Mouse (Mus musculus): Measurements from ENCODE around the gene Slc46a1. TPM values are rescaled to one million over a fixed set of nuclear protein-coding genes. Genes with fewer than 3 reads are reported as not detected.

The Slc46a1 gene
- polyA plus RNA-seq, 1 experiment from 2014 or later, result 11.9 TPM

GRCm38 (mm10) chr11:78434052-78434451 is 31.4 kb upstream of the Slc46a1 start:
- Histone ChIP-seq H3K4me2 (no peak overlapping the region), H3K36me3 (no peaks in the 10 kb centered on the region), H3K27me3 (replicated peaks) (no peaks in the 10 kb centered on the region), H3K27ac (no peak overlapping the region), H3K4me3 (replicated peaks) (no peak overlapping the region), H3K4me1 (peaks cover 7% of the 10 kb centered on the region), H3K9ac (no peak overlapping the region), H3K9me3 (no peaks in the 10 kb centered on the region)
- WGBS, result 41% methylated on average over 4 of the region's 4 CpGs
- ATAC-seq (ENCODE audit: insufficient read depth, low FRiP score, low read depth), result no peak

GRCm38 (mm10) chr11:78435776-78436349 is 29.6 kb upstream of the Slc46a1 start:
- peaks cover 7% of the 10 kb centered on the region for H3K4me1 ChIP-seq
- H3K9me3 ChIP-seq, result no peaks in the 10 kb centered on the region
- peak; percentile 50 for ATAC-seq (ENCODE audit: insufficient read depth, low FRiP score, low read depth)
- no peak overlapping the region for H3K4me3 ChIP-seq (replicated peaks)
- WGBS, result 5% methylated on average over 19 of the region's 19 CpGs
- peak overlapping the region; percentile 23; the same call in 1 of the 2 replicates for H3K27ac ChIP-seq
- H3K9ac ChIP-seq, result no peak overlapping the region
- peak overlapping the region; percentile 26; the same call in 1 of the 2 replicates for H3K4me2 ChIP-seq
- no peaks in the 10 kb centered on the region for H3K27me3 ChIP-seq (replicated peaks)
- no peaks in the 10 kb centered on the region for H3K36me3 ChIP-seq

- Histone ChIP-seq H3K4me3 (replicated peaks) (no peak overlapping the region), H3K27ac (no peak overlapping the region), H3K27me3 (replicated peaks) (no peaks in the 10 kb centered on the region), H3K9ac (no peak overlapping the region), H3K4me1 (peaks cover 7% of the 10 kb centered on the region), H3K4me2 (no peak overlapping the region), H3K9me3 (no peaks in the 10 kb centered on the region), H3K36me3 (no peaks in the 10 kb centered on the region)
- WGBS, result 76% methylated on average over 7 of the region's 7 CpGs
- ATAC-seq (ENCODE audit: insufficient read depth, low FRiP score, low read depth), result no peak
These were observed 28.3 kb upstream of the Slc46a1 start for GRCm38 (mm10) chr11:78437182-78437581.

GRCm38 (mm10) chr11:78438399-78438930 is 27.0 kb upstream of the Slc46a1 start:
- Histone ChIP-seq H3K27me3 (replicated peaks) (no peaks in the 10 kb centered on the region), H3K4me1 (peaks cover 7% of the 10 kb centered on the region), H3K27ac (no peak overlapping the region), H3K4me2 (no peak overlapping the region), H3K9me3 (no peaks in the 10 kb centered on the region), H3K4me3 (replicated peaks) (no peak overlapping the region), H3K9ac (no peak overlapping the region), H3K36me3 (no peaks in the 10 kb centered on the region)
- WGBS, result 61% methylated on average over 3 of the region's 3 CpGs
- no peak for ATAC-seq (ENCODE audit: insufficient read depth, low FRiP score, low read depth)

GRCm38 (mm10) chr11:78443115-78443514 is 22.4 kb upstream of the Slc46a1 start:
- H3K4me2 ChIP-seq, result no peak overlapping the region
- H3K36me3 ChIP-seq, result no peaks in the 10 kb centered on the region
- no peak overlapping the region for H3K9ac ChIP-seq
- no peak for ATAC-seq (ENCODE audit: insufficient read depth, low FRiP score, low read depth)
- no peaks in the 10 kb centered on the region for H3K4me1 ChIP-seq
- 82% methylated on average over 5 of the region's 5 CpGs for WGBS
- no peaks in the 10 kb centered on the region for H3K27me3 ChIP-seq (replicated peaks)
- no peaks in the 10 kb centered on the region for H3K9me3 ChIP-seq
- no peak overlapping the region for H3K27ac ChIP-seq
- H3K4me3 ChIP-seq (replicated peaks), result no peak overlapping the region

- Histone ChIP-seq H3K27ac (no peak overlapping the region), H3K9me3 (no peaks in the 10 kb centered on the region), H3K36me3 (no peaks in the 10 kb centered on the region), H3K4me1 (no peaks in the 10 kb centered on the region), H3K4me2 (no peak overlapping the region), H3K27me3 (replicated peaks) (no peaks in the 10 kb centered on the region), H3K4me3 (replicated peaks) (no peak overlapping the region), H3K9ac (no peak overlapping the region)
- ATAC-seq (ENCODE audit: insufficient read depth, low FRiP score, low read depth), result no peak
- WGBS, result 69% methylated on average over 3 of the region's 3 CpGs
These were observed 18.3 kb upstream of the Slc46a1 start for GRCm38 (mm10) chr11:78447168-78447567.

- 89% methylated on average over 1 of the region's 1 CpGs for WGBS
- Histone ChIP-seq H3K4me3 (replicated peaks) (no peak overlapping the region), H3K4me2 (no peak overlapping the region), H3K4me1 (no peaks in the 10 kb centered on the region), H3K36me3 (no peaks in the 10 kb centered on the region), H3K9me3 (no peaks in the 10 kb centered on the region), H3K27me3 (replicated peaks) (no peaks in the 10 kb centered on the region), H3K9ac (no peak overlapping the region), H3K27ac (no peak overlapping the region)
- ATAC-seq (ENCODE audit: insufficient read depth, low FRiP score, low read depth), result no peak
These were observed 17.3 kb upstream of the Slc46a1 start for GRCm38 (mm10) chr11:78448242-78448641.

- 46% methylated on average over 2 of the region's 2 CpGs for WGBS
- H3K4me3 ChIP-seq (replicated peaks), result no peak overlapping the region
- no peak for ATAC-seq (ENCODE audit: insufficient read depth, low FRiP score, low read depth)
- H3K27ac ChIP-seq, result no peak overlapping the region
- no peak overlapping the region for H3K9ac ChIP-seq
- no peaks in the 10 kb centered on the region for H3K36me3 ChIP-seq
- H3K4me1 ChIP-seq, result no peaks in the 10 kb centered on the region
- H3K4me2 ChIP-seq, result no peak overlapping the region
- no peaks in the 10 kb centered on the region for H3K9me3 ChIP-seq
- no peaks in the 10 kb centered on the region for H3K27me3 ChIP-seq (replicated peaks)
These were observed 15.2 kb upstream of the Slc46a1 start for GRCm38 (mm10) chr11:78450337-78450736.

- H3K9ac ChIP-seq, result no peak overlapping the region
- no peaks in the 10 kb centered on the region for H3K36me3 ChIP-seq
- 15% methylated on average over 4 of the region's 4 CpGs for WGBS
- no peaks in the 10 kb centered on the region for H3K9me3 ChIP-seq
- no peak for ATAC-seq (ENCODE audit: insufficient read depth, low FRiP score, low read depth)
- no peaks in the 10 kb centered on the region for H3K4me1 ChIP-seq
- H3K27ac ChIP-seq, result no peak overlapping the region
- no peaks in the 10 kb centered on the region for H3K27me3 ChIP-seq (replicated peaks)
- no peak overlapping the region for H3K4me2 ChIP-seq
- no peak overlapping the region for H3K4me3 ChIP-seq (replicated peaks)
These were observed 11.8 kb upstream of the Slc46a1 start for GRCm38 (mm10) chr11:78453675-78454074.

GRCm38 (mm10) chr11:78454276-78454675 is 11.2 kb upstream of the Slc46a1 start:
- Histone ChIP-seq H3K4me3 (replicated peaks) (no peak overlapping the region), H3K4me1 (no peaks in the 10 kb centered on the region), H3K27ac (no peak overlapping the region), H3K4me2 (no peak overlapping the region), H3K27me3 (replicated peaks) (no peaks in the 10 kb centered on the region), H3K9ac (no peak overlapping the region), H3K36me3 (no peaks in the 10 kb centered on the region), H3K9me3 (no peaks in the 10 kb centered on the region)
- WGBS, result 70% methylated on average over 7 of the region's 7 CpGs
- ATAC-seq (ENCODE audit: insufficient read depth, low FRiP score, low read depth), result no peak

GRCm38 (mm10) chr11:78455308-78455707 is 10.2 kb upstream of the Slc46a1 start:
- no peaks in the 10 kb centered on the region for H3K9me3 ChIP-seq
- H3K4me3 ChIP-seq (replicated peaks), result no peak overlapping the region
- no peaks in the 10 kb centered on the region for H3K27me3 ChIP-seq (replicated peaks)
- no peak overlapping the region for H3K9ac ChIP-seq
- 33% methylated on average over 5 of the region's 5 CpGs for WGBS
- H3K4me2 ChIP-seq, result no peak overlapping the region
- no peak overlapping the region for H3K27ac ChIP-seq
- H3K36me3 ChIP-seq, result no peaks in the 10 kb centered on the region
- no peak for ATAC-seq (ENCODE audit: insufficient read depth, low FRiP score, low read depth)
- H3K4me1 ChIP-seq, result no peaks in the 10 kb centered on the region

GRCm38 (mm10) chr11:78458740-78459139 is 6.8 kb upstream of the Slc46a1 start:
- WGBS, result 78% methylated on average over 17 of the region's 17 CpGs
- Histone ChIP-seq H3K4me3 (replicated peaks) (no peak overlapping the region), H3K36me3 (no peaks in the 10 kb centered on the region), H3K4me2 (no peak overlapping the region), H3K4me1 (no peaks in the 10 kb centered on the region), H3K9me3 (no peaks in the 10 kb centered on the region), H3K27me3 (replicated peaks) (no peaks in the 10 kb centered on the region), H3K27ac (no peak overlapping the region), H3K9ac (no peak overlapping the region)
- ATAC-seq (ENCODE audit: insufficient read depth, low FRiP score, low read depth), result no peak

GRCm38 (mm10) chr11:78461894-78462293 is 3.6 kb upstream of the Slc46a1 start:
- no peak for ATAC-seq (ENCODE audit: insufficient read depth, low FRiP score, low read depth)
- no peak overlapping the region for H3K27ac ChIP-seq
- no peak overlapping the region for H3K4me2 ChIP-seq
- WGBS, result 87% methylated on average over 1 of the region's 1 CpGs
- no peak overlapping the region for H3K4me3 ChIP-seq (replicated peaks)
- no peak overlapping the region for H3K9ac ChIP-seq
- peaks cover 4% of the 10 kb centered on the region for H3K4me1 ChIP-seq
- no peaks in the 10 kb centered on the region for H3K36me3 ChIP-seq
- no peaks in the 10 kb centered on the region for H3K27me3 ChIP-seq (replicated peaks)
- no peaks in the 10 kb centered on the region for H3K9me3 ChIP-seq
